Mouse (Mus musculus) adrenal gland, adult 8-10 months (tissue): ENCODE measurements around the gene Sys1. TPM values are rescaled to one million over a fixed set of nuclear protein-coding genes. Genes with fewer than 3 reads are reported as not detected.

Source experiments
- DNase-seq: peaks from one replicate; pipeline ENCODE4 v3.0.0; 2022
- total RNA-seq, 4 experiments: library from RNA; stranded (reverse); gene quantifications; 2 replicates each; pipeline ENCODE4 v1.2.4; 2022

The Sys1 gene
- total RNA-seq, 4 experiments from 2014 or later = 26.2 to 34.8 (median 30.9) TPM

- no peak for DNase-seq
Observed at GRCm38 (mm10) chr2:164453887-164454500, 2.8 kb upstream of the Sys1 start.

GRCm38 (mm10) chr2:164454846-164455245, 1.9 kb upstream of the Sys1 start:
- peak; percentile 72 for DNase-seq

DNA sequence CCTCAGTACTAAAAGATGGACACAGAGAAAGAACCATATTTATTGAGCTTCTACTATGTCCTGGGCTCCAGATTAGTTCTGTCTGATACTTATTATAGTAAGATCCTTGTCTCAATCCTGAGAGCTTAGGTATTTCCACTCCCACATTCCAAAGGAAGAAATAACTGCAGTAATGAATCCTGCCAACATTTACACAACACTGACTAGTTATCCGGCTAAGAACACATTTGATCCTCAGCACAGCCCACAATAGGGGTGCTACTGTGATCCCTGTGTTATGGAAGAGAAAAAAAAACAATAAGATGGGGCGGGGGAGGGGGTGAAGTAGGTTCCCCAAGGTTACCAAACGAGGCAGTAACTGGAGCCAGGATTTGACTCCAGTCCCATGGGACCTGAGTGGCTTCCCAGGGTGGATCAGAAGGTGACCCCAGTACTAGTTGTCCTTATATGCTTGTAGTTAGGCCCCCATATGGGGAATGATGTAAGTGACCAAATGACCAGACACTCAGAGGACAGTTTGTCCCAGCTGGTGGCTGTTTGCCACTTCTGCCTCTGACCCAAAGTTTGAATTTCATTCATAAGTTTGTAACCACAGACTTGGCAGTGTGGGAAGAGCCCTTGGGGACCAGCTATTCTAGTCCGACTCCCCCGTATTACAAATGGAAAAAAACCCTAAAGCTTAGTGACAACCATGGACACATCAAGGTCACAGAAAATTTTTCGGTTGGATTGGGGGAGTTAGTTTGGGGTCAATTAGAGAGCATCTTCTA, 1.2 kb upstream of the Sys1 start:
- DNase-seq = no peak

DNA sequence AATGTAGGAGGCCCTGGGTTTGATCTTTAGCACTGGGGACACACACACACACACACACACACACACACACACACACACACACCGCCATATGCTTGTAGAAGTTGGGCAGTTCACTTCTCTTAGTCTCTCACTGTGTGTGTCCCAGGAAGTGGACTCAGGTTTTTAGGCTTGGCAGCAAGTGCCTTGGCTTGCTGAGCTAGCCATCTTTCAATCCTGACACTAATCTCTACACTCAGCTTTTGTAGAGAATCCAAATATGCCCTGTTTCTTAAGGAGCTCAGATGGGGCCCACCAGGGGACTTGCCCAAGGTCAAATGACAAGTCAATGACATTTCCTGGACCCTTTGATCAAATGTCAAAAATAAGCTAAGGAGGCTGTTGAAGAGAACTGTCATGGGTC, 351 bp upstream of the Sys1 start:
- DNase-seq = no peak

GRCm38 (mm10) chr2:164457942-164458341, 1.2 kb downstream of the Sys1 start:
- no peak for DNase-seq

GRCm38 (mm10) chr2:164458535-164458934, 1.8 kb downstream of the Sys1 start:
- DNase-seq = peak; percentile 80

DNA sequence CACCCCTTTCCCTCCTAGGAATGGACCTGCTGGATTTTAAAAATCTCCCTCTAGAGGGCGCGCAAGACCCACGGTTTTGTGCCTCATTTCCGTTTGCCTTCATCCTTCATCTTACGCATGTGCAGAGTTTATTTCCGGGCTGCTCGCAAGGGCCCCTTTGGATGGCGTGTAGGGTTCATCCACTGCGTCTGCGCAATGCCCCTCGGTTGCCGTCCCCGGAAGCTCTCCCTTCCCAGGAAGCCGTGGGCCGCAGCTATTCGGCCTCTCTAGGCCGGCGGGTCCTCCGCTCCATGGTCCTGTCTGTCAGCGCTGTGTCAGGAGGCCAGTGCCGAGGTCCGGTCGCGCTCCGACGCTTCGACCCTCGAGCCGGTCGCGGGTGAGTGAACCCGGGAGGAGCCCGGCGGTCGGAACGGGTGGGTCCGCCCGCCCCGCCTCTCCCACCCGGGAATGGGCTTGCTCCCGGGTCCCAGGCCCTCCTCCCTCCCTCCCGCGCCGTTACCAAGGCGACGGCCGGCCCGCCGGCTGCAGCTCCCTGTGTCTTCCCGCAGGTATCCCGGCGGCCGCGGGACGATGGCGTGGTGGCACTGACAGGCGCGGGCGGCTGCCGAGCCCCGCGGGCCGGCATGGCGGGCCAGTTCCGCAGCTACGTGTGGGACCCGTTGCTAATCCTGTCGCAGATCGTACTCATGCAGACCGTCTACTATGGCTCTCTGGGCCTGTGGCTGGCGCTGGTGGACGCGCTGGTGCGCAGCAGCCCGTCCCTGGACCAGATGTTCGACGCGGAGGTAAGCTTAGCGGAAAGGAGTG, 4.2 kb downstream of the Sys1 start, which contains the start of gene Gm20458:
TSS of gene Gm20458 (plus strand) at position 223 of the 807 bp plus-strand sequence.
- DNase-seq = peak; percentile 97

- no peak for DNase-seq
Observed at GRCm38 (mm10) chr2:164465161-164465560, 8.4 kb downstream of the Sys1 start.

GRCm38 (mm10) chr2:164466787-164467186, 10.0 kb downstream of the Sys1 start:
- no peak for DNase-seq

DNA sequence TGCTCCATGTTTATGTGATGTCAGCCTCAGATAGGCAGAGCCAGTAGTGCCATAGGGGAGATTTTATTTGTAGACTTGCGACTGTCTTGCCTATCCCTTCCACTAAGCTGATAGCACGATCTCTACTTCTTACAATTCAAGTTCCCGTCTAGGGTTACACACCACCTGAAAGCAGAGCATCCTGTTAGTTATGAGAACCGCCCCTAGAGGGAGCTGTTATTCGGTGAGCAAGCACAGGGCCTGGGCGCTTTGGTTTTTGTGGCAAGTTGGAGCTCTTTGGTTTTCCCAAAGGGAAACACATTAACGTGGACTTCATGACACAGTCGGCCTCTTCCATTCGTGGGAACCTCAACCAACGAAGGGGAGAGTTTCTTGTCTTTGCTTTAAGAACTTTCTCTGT, 13.5 kb downstream of the Sys1 start:
- no peak for DNase-seq

- no peak for DNase-seq
Observed at GRCm38 (mm10) chr2:164473624-164474023, 16.9 kb downstream of the Sys1 start, which contains the start of gene Trp53tg5. TSS of gene Trp53tg5 (minus strand) at chr2:164473724.

GRCm38 (mm10) chr2:164485681-164486257, 29.0 kb downstream of the Sys1 start, which contains the start of gene Dbndd2:
TSS of gene Dbndd2 (plus strand) at chr2:164486106.
- no peak for DNase-seq

DNA sequence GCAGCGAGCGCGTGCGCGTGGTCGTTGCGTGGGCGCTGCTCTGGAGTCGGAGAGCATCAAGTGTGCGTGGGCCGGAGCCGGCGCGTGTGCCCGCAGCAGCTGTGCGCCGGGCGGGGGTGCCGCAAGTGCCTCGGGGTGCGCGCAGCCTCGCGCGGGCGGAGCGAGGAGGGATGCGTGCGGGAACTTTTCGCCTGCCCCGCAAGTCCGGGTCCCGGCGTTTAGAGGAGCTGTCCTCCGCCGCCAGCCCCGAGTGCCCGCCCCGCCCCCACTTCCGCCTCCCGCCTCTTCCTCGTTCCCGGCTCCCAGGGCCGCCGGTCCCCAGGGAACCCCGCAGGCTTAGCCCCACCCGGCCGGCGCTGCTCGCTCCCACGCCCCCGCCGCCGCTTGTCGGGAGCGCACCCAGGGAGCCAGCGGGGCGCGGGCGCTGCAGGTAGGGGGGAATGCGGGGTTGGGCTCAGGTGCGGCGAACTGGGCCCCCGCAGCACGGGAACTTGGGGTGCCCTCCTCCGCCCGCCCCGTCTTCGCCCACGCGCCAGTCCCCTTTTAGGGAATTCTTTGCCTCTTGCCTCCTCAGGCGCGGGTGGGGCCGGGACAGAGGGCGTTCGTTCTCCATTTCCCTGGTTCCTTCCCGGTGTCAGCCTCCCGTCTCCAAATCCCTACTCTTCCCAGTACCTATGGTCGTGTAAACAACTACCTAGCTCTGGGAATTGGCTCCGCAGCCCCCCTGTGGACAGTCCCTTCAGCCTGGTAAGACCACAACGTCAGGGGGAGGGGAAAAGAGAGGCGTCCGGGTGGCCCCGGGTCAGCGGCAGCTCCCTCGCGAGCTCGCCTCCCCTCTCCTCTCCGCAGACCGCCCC, 29.7 kb downstream of the Sys1 start:
- DNase-seq = no peak

- DNase-seq = no peak
Observed at GRCm38 (mm10) chr2:164487115-164487527, 30.4 kb downstream of the Sys1 start.

DNA sequence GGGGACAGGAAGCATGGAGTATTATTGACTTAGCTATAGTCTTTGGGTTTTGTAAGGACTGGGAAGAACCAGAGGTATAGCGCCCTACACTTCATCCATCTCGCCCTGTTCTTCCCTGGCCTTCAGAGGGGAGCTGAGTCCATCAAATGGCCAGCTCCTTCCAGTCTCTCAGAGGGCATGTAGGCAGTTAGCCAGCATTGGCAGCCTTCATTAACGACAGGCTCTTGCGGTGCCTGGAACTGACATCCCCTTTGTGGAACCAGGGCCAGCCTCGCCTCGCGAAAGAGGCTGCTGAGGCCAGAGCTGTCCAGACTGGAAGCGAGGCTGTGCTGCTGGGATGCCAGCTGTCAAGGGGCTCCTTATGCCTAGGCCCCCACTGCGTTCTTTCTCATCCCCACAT, 31.0 kb downstream of the Sys1 start:
- no peak for DNase-seq

DNA sequence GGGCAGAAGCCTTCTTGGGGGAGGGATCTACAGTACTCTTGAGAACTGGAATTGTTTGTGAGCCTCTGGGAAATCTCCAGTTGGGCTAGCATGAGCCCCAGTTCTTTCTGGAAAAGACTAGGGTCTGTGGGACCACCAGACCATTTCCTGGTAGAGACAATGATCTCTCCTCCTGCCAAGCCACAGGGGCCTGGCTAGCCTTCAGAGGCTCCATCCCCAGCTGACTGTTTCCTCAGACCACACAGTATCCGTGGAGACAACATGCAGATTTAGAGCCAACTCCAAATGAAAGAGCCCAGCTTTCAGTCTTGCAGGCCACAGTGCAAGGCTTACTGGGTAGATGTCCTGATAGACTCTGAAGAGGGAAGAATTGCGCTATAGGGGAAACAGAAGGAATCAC, 37.4 kb downstream of the Sys1 start:
- DNase-seq = no peak

DNA sequence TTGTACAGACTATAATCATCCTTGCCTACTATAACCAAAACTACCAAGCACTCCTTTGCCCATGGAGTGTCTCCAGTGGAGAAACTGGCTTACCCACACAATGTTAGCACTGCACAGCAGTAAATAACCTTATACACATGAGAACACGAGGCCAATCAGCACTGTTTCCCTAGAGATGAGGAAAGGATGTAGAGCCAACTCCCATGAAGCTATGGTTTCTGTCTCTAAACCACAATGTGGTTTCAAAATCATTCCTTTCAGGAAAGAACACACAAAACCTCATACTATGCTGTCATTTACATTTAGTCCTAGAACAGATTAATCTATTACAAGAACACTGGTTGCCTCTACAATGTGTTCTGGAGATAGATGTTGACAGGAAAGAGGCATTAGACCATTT, 39.6 kb downstream of the Sys1 start:
- no peak for DNase-seq

DNA sequence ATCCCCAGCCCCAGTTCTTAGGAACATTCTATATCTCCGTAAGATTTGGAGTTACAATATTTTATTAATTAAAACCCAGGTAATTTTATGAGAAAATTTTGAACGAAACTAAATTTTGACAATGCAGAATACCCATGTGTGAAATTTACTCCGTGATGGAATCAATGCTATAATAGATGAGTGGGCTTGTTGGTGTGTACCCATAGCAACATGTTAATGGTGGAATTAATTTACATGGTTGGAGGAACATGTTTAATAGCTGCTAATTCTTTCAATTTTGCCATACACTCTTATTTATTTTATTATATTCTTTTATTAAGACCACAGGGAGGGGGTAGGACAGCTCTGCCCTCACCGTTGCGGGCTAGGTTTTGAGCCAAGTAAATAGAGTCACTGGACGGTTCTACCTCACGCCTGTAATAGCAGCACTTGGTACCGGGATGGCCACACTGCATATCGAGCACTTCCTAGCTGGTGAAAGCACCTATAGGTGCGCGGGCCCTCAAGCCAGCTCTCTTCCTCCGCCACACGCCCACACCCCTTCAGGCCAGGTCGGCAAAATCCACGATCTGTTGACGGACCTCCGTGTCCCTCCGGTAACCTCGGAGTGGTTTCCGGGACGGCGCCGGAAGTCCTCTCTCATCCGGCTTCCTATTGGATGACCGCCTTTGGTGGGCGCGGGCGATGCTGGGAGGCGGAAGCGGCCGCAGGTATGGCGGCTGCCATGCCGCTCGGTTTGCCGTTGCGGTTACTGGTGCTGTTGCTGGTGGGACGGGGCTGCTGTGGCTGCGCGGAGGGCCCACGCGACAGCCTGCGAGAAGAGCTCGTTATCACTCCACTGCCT, 40.3 kb downstream of the Sys1 start, which contains the start of gene Pigt:
TSS of gene Pigt (plus strand) at position 674 of the 844 bp plus-strand sequence.
- peak; percentile 82 for DNase-seq

DNA sequence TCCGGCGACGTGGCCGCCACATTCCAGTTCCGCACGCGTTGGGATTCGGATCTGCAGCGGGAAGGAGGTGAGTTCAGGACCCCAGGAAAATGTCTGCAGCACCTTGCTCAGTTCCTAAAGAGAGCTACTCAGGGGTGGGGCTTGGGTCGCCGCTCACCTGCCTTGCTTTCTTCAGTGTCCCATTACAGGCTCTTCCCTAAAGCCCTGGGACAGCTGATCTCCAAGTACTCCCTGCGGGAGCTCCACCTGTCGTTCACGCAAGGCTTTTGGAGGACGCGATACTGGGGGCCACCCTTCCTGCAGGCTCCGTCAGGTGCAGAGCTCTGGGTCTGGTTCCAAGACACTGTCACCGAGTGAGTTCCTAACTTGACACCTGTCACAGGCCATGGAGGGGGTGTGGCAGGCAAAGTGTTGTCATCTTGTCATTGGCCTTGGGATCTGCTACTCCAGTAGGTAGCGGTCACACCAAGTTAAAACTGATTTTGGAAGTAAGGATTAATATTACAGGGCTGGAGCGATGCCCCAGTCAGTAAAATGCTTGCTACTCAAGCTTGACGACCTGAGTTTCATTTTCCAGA, 41.0 kb downstream of the Sys1 start:
- no peak for DNase-seq

DNA sequence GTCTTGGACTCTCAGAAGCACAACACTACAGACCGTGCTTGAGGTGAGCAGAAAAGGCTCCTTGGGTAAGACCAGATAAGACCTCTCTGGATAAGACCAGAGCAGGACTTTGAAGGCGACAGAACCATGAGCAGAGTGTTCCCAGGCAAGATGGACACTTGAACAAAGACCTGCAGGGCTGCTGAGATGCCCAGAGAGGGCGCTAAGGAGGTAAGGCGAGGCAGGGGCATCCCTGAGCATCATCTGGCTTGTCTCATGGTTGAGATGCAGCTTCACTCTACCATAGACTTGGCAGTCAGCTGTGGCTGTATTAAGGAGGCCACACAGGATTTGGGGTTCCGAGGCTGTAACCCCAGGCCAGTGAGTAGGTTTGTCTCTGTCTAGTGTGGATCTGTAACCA, 42.6 kb downstream of the Sys1 start:
- DNase-seq = no peak
